Mouse (Mus musculus) forebrain, embryonic 16.5 days (tissue): Measurements from ENCODE around the gene Foxn3. TPM values are rescaled to one million over a fixed set of nuclear protein-coding genes. Genes with fewer than 3 reads are reported as not detected.
A peak's percentile ranks its signal among the peaks of the same experiment; 100 is the strongest.

Experiments
- ATAC-seq: fragments of 200-750 bp; cut with Nextera tagmentation; 2 replicates; pipeline ENCODE4 v1.8.0; 2017; ENCODE audit warnings: mild to moderate bottlenecking, moderate library complexity
- H3K27ac ChIP-seq: fragments of 300-500 bp; sonication (generic); 2 replicates; pipeline ENCODE4 v1.5.1; 2014; ENCODE audit warnings: low read length, control low read depth
- H3K27me3 ChIP-seq: fragments of 300-500 bp; sonication (generic); replicated peaks from 2 replicates; pipeline ENCODE4 v1.6.1; 2014; ENCODE audit warnings: low read length; ENCODE audit not compliant: control insufficient read depth, insufficient read depth
- H3K36me3 ChIP-seq: fragments of 300-500 bp; sonication (generic); 2 replicates; pipeline ENCODE4 v1.6.1; 2014; ENCODE audit not compliant: control insufficient read depth, insufficient read depth
- H3K4me1 ChIP-seq: fragments of 300-500 bp; sonication (generic); replicated peaks from 2 replicates; pipeline ENCODE4 v1.6.1; 2014; ENCODE audit warnings: low read length; ENCODE audit not compliant: control insufficient read depth, insufficient read depth
- H3K4me2 ChIP-seq: fragments of 300-500 bp; sonication (generic); 2 replicates; pipeline ENCODE4 v1.6.1; 2014; ENCODE audit warnings: mild to moderate bottlenecking, low read length, control low read depth
- H3K4me3 ChIP-seq: fragments of 300-500 bp; sonication (generic); replicated peaks from 2 replicates; pipeline ENCODE4 v1.5.1; 2014; ENCODE audit warnings: mild to moderate bottlenecking, low read length, control low read depth
- H3K9ac ChIP-seq: fragments of 300-500 bp; sonication (generic); replicated peaks from 2 replicates; pipeline ENCODE4 v1.6.1; 2014; ENCODE audit warnings: low read depth, low read length, control low read depth
- H3K9me3 ChIP-seq: fragments of 300-500 bp; sonication (generic); 2 replicates; pipeline ENCODE4 v1.6.1; 2016; ENCODE audit warnings: low read length; ENCODE audit not compliant: control insufficient read depth
- WGBS: fragments of 180-500 bp; shearing (Covaris S2); extraction: QIAGEN DNeasy Blood & Tissue Kit; methylation state at CpG from one replicate; pipeline ENCODE4 v1.1.7; 2014; 5-methylcytosine and 5-hydroxymethylcytosine counted together
- polyA plus RNA-seq: library from polyadenylated mRNA; unstranded; fragments of >200 nt; fragmentation: Nextera tagmentation; extraction: Ambion mirVana; gene quantifications from 2 replicates; pipeline ENCODE4 v1.2.1, GENCODE M21; 2015

The Foxn3 gene
- polyA plus RNA-seq, 1 experiment from 2014 or later: 78.0 TPM

DNA sequence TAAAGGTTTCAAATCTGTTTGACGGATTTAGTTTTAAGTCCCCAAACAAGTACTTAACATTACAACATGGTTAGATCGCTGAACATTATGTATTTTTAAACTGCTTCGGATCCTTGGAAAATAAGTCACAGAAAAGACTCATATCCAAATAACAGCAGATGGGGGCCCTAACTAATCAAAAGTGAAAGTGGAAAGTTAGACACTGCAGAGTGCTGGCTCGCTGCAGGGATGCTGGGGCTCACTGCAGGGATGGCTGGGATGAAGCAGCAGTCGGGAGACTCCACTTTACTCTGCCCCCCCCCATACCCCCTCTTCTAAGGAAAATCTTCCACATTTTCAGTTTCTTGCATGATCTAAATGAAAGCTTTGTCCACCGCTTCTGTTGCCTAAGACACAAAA, 156.1 kb downstream of the Foxn3 start:
- peak overlapping the region; percentile 1; the same call in 1 of the 2 replicates for H3K4me2 ChIP-seq
- no peak for ATAC-seq
- 63% methylated on average over 6 of the region's 6 CpGs for WGBS
- no peaks in the 10 kb centered on the region for H3K36me3 ChIP-seq
- 0 out of 2 replicates have a peak, but pooled peaks cover 2% of the 10 kb centered on the region for H3K9me3 ChIP-seq
- H3K4me3 ChIP-seq: no peak overlapping the region
- no peak overlapping the region for H3K27ac ChIP-seq
- no peaks in the 10 kb centered on the region for H3K27me3 ChIP-seq
- peaks cover 21% of the 10 kb centered on the region for H3K4me1 ChIP-seq
- no peak overlapping the region for H3K9ac ChIP-seq

DNA sequence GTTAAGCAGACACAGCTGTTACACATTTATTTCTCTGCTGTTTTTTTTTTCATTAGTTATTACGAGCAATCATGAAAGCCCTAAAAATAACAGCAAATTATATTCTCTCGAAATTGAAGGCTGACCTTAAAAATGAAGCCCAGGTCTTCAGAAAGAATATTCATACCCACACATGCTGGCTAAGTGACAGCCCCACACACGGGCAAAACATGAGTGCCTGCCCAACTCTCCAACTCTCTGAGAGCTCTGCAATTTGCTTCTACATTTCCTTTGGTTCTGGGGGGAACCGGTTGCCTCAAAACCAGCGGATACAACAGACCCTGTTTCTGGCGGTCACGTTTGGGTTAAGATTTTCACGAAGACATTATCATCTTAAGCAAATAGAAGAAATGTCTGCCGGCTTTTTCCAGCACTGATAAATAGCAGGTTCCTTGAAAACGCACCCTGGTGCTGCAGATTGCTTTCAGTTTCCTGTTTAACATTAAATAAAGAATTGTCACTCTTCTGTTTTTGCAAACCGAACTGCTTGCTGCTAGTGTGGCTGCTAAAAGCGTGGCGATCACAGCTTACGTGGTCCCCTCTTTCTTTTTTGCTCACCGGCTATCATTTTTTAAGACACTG, 156.6 kb downstream of the Foxn3 start:
- Histone ChIP-seq H3K27ac (peak overlapping the region; percentile 59), H3K9ac (no peak overlapping the region), H3K9me3 (0 out of 2 replicates have a peak, but pooled peaks cover 2% of the 10 kb centered on the region), H3K4me2 (peak overlapping the region; percentile 1; the same call in 1 of the 2 replicates), H3K36me3 (no peaks in the 10 kb centered on the region), H3K4me3 (no peak overlapping the region), H3K27me3 (no peaks in the 10 kb centered on the region), H3K4me1 (peaks cover 21% of the 10 kb centered on the region)
- ATAC-seq: no peak
- WGBS: 38% methylated on average over 15 of the region's 15 CpGs

DNA sequence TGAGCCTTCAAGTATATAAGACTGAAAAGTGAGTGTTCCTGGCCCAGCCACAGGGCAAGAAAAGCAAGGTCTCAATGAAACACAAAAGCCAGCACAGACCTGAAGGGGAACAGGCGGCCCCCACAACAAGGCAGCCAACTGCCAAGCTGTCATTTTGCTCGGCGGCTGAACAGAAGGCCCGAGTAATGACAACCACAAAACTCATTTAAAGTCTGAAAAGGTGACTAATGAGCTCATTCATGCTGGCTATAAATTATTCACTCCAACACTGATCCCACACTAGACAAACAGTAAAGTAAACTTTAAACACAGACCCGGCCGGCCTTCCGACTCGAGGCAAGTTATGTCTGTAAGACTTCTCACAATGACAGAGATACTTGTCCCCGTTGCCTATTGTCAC, 157.1 kb downstream of the Foxn3 start:
- WGBS: 4% methylated on average over 9 of the region's 9 CpGs
- Histone ChIP-seq H3K27ac (peak overlapping the region; percentile 59; the same call in 1 of the 2 replicates), H3K9me3 (0 out of 2 replicates have a peak, but pooled peaks cover 2% of the 10 kb centered on the region), H3K36me3 (no peaks in the 10 kb centered on the region), H3K27me3 (no peaks in the 10 kb centered on the region), H3K9ac (no peak overlapping the region), H3K4me1 (peaks cover 21% of the 10 kb centered on the region), H3K4me3 (no peak overlapping the region), H3K4me2 (no peak overlapping the region)
- peak; percentile 96 for ATAC-seq

DNA sequence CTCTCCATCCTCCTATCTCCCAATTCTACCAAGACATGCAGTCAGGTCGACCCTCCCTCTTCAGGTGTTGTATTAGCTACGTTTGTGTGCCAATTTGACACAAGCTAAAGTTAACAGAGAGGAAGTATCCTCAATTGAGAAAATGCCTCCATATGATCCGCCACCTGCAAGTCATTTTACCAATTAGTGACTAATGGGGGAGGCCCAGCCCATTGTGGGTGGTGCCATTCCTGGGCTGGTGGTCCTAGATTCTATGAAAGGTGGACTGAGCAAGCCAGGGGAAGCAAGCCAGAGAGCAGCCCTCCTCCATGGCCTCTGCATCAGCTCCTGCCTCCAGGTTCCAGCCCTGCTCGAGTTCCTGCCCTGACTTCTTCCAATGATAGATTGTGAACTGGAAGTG, 158.0 kb downstream of the Foxn3 start:
- Histone ChIP-seq H3K36me3 (no peaks in the 10 kb centered on the region), H3K4me1 (peaks cover 21% of the 10 kb centered on the region), H3K4me2 (no peak overlapping the region), H3K9ac (no peak overlapping the region), H3K9me3 (0 out of 2 replicates have a peak, but pooled peaks cover 2% of the 10 kb centered on the region), H3K27ac (peak overlapping the region; percentile 60; the same call in 1 of the 2 replicates), H3K27me3 (no peaks in the 10 kb centered on the region), H3K4me3 (no peak overlapping the region)
- WGBS: 58% methylated on average over 4 of the region's 4 CpGs
- no peak for ATAC-seq

DNA sequence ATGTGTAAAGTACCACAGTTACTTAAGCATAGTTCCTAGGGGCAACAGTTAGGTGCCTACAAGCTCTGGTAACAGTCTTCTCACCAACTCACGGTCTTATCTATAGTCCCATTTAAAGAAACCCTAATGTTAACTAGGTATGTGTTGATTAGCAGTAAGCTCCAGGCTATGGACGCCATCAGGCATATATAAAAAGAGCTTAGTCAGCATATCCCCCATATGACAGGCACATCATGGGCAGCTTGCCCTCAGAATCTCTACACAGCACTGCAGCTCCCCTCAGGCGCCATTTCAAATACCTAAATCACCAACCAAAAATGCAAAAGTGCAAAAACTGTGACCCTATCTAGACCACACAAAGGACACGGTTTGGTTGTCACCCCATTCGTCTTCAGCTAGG, 160.4 kb downstream of the Foxn3 start:
- 0 out of 2 replicates have a peak, but pooled peaks cover 2% of the 10 kb centered on the region for H3K9me3 ChIP-seq
- H3K4me2 ChIP-seq: no peak overlapping the region
- WGBS: 95% methylated on average over 5 of the region's 5 CpGs
- H3K36me3 ChIP-seq: no peaks in the 10 kb centered on the region
- H3K27me3 ChIP-seq: no peaks in the 10 kb centered on the region
- no peak overlapping the region for H3K9ac ChIP-seq
- H3K4me3 ChIP-seq: no peak overlapping the region
- no peak overlapping the region for H3K27ac ChIP-seq
- no peak for ATAC-seq
- H3K4me1 ChIP-seq: peaks cover 14% of the 10 kb centered on the region

DNA sequence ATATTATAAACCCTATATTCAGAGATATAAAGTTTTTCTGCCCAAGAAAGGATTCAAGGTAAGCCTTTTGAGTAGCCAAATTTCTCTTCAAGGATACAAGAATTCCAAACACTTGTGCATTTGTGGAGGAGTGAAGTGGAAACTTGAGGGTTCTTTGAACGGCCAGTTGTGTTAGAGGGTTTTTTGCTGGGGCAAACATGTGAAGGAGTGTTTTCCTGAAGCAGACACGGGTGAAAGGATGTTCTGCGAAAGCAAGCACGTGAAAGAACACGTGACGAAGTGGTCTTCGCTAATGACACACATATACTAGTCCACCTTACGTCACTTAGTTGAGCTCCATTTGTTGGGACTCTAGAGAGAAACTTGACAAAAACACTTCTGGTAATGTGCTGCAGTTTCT, 162.5 kb downstream of the Foxn3 start:
- Histone ChIP-seq H3K27me3 (no peaks in the 10 kb centered on the region), H3K4me1 (no peaks in the 10 kb centered on the region), H3K4me2 (no peak overlapping the region), H3K27ac (no peak overlapping the region), H3K9ac (no peak overlapping the region), H3K9me3 (0 out of 2 replicates have a peak, but pooled peaks cover 2% of the 10 kb centered on the region), H3K4me3 (no peak overlapping the region), H3K36me3 (no peaks in the 10 kb centered on the region)
- 92% methylated on average over 8 of the region's 8 CpGs for WGBS
- ATAC-seq: no peak

DNA sequence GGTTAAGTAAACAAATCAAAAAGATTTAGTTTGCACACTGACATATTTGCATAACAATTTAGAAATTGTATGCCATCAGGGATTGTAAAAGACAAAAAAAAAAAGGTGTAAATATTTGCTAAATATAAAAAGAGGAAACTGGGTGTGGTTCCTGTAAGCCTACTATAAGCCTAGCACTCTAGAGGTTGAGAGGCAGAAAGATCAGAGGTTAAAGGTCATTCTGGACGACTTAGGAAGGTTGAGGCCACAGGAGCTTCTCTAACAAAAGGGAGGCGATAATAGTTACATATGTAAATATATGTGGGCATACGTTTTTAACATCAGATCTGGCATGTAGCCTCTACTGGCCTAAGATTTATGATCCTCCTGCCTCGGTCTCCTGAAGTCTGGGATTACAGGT, 163.8 kb downstream of the Foxn3 start:
- no peak overlapping the region for H3K4me3 ChIP-seq
- no peaks in the 10 kb centered on the region for H3K36me3 ChIP-seq
- no peak overlapping the region for H3K9ac ChIP-seq
- H3K9me3 ChIP-seq: 0 out of 2 replicates have a peak, but pooled peaks cover 2% of the 10 kb centered on the region
- WGBS: 88% methylated on average over 4 of the region's 4 CpGs
- no peaks in the 10 kb centered on the region for H3K27me3 ChIP-seq
- H3K27ac ChIP-seq: no peak overlapping the region
- no peaks in the 10 kb centered on the region for H3K4me1 ChIP-seq
- H3K4me2 ChIP-seq: no peak overlapping the region
- ATAC-seq: no peak

DNA sequence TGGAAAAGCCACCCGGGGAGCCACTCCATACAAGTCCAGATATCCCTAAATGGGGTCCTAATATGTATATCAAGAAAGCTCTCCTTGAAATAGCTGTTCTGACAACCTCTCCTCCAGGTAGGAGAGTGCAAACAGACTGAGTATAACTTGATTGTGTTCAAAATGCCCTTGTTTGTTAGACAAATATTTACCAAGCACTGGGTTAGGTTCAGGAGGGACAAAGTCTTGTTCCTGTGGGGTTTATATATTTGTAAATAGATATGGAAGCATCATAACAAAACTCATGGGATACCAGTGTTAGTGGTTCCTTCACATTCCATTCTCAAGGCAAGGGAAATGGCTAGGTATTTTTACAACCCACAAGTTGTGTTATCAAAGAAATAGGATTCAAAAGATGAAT, 166.9 kb downstream of the Foxn3 start:
- Histone ChIP-seq H3K9ac (no peak overlapping the region), H3K4me1 (peaks cover 8% of the 10 kb centered on the region), H3K27ac (no peak overlapping the region), H3K36me3 (no peaks in the 10 kb centered on the region), H3K27me3 (no peaks in the 10 kb centered on the region), H3K4me3 (no peak overlapping the region), H3K4me2 (no peak overlapping the region), H3K9me3 (no peaks in the 10 kb centered on the region)
- 94% methylated on average over 1 of the region's 1 CpGs for WGBS
- no peak for ATAC-seq

DNA sequence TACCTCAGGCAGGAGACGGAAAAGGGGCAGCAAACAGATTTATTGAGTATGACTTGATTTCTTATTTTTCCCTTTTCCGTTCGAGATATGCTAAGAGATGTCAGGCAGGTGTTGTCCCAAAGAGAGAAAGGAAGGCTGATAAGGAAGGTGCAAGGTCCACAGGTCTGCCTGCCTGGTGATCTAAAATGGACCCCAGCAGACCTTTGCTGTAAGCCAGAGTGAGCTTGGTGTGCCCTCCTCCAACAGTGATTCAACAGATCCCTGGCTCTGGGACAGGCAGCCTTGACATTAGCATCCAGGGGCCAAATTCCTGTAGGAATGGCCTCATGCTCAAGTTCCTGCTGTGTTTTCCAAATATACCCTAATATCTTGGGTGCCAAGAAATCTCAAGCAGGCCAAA, 168.3 kb downstream of the Foxn3 start:
- H3K9ac ChIP-seq: no peak overlapping the region

More for the DNA sequence above, 168.3 kb downstream of the Foxn3 start:
- Histone ChIP-seq H3K27me3 (no peaks in the 10 kb centered on the region), H3K36me3 (no peaks in the 10 kb centered on the region), H3K4me1 (peaks cover 20% of the 10 kb centered on the region), H3K4me3 (no peak overlapping the region), H3K9me3 (no peaks in the 10 kb centered on the region), H3K27ac (no peak overlapping the region), H3K4me2 (no peak overlapping the region)
- no peak for ATAC-seq
- WGBS: 93% methylated on average over 3 of the region's 3 CpGs
